Mouse (Mus musculus) MEL (cell line): Measurements from ENCODE around the gene Tmem150c.

Source experiments
- CHD1 ChIP-seq: IDR thresholded peaks from 2 replicates; pipeline ENCODE4 v1.6.1; 2012; ENCODE audit warnings: low read depth, mild to moderate bottlenecking, inconsistent platforms, low read length, improper control_type of control experiment
- POLR2A ChIP-seq, 2 experiments: IDR thresholded peaks; 2 replicates each; pipeline ENCODE4 v1.6.1; 2011 to 2012; ENCODE audit warnings: low read length in 2 of 2, mild to moderate bottlenecking in 2 of 2, control low read depth in 1 of 2, improper control_type of control experiment in 1 of 2, low read depth in 1 of 2, moderate library complexity in 1 of 2; ENCODE audit not compliant: control insufficient read depth in 1 of 2, insufficient read depth in 1 of 2, poor library complexity in 1 of 2
- POLR2AphosphoS5 ChIP-seq: IDR thresholded peaks from 2 replicates; pipeline ENCODE4 v1.6.1; 2012; ENCODE audit warnings: low read depth, borderline replicate concordance, mild to moderate bottlenecking, inconsistent platforms, low read length, moderate library complexity, mixed read lengths
- TCF12 ChIP-seq: IDR thresholded peaks from 2 replicates; pipeline ENCODE4 v1.6.1; 2014; ENCODE audit warnings: low read depth, mild to moderate bottlenecking, inconsistent platforms, low read length, improper control_type of control experiment, moderate library complexity

DNA sequence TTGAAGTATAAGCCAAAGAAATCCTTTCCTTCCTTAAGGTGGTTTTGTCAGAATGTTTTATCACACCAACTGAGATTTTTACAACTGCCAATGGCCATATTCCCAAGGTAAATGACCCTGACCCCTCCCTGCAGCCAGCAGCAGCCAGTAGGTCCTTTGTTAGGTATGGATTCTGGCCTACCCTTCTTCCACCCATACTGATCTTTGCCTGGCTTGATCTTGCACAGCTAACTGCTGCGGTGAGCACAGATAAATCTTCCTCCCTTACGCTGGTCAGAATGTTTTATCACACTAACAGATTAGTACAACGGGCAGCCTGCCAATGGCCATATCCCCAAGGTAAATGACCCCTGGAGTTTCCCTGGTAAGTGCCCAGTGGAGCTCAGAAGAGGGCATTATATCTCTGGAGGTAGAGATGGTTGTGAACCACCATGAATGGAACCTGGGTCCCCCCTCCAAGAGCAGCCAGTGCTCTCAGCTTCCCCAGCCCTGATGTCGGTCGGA, 103.7 kb downstream of the Tmem150c start:
- TF ChIP-seq CHD1 (no peak), POLR2AphosphoS5 (no peak), TCF12 (no peak), POLR2A (IDR thresholded peaks at IDR 0.05; ENCODE audit: control insufficient read depth in 1 of 2, insufficient read depth in 1 of 2, low read depth in 1 of 2, low read length in 2 of 2, poor library complexity in 1 of 2) (no peak)
